Mouse (Mus musculus) C2C12 (cell line): ENCODE data around the gene Mrvi1. TPM values are rescaled to one million over a fixed set of nuclear protein-coding genes. Genes with fewer than 3 reads are reported as not detected.

Experiments used
- H3K27me3 ChIP-seq: one replicate; pipeline ENCODE4 v1.6.1; 2011; ENCODE audit not compliant: control insufficient read depth, insufficient read depth, insufficient read length
- H3K36me3 ChIP-seq: one replicate; pipeline ENCODE4 v1.6.1; 2011; ENCODE audit not compliant: control insufficient read depth, insufficient read depth
- H3K4me3 ChIP-seq: one replicate; pipeline ENCODE4 v1.5.1; 2011; ENCODE audit warnings: mild to moderate bottlenecking, control low read depth; ENCODE audit not compliant: poor library complexity, insufficient read depth, severe bottlenecking
- H3K79me2 ChIP-seq: one replicate; pipeline ENCODE4 v1.6.1; 2011; ENCODE audit not compliant: control insufficient read depth, insufficient read depth
- H3K79me3 ChIP-seq: one replicate; pipeline ENCODE4 v1.6.1; 2011; ENCODE audit warnings: low read depth, control low read depth
- H3ac ChIP-seq: one replicate; pipeline ENCODE3; 2011; ENCODE audit warnings: low read depth; ENCODE audit not compliant: control insufficient read depth, insufficient read length
- CEBPB ChIP-seq: IDR thresholded peaks from one replicate; pipeline ENCODE4 v1.6.1; 2011; ENCODE audit warnings: low read depth, mild to moderate bottlenecking, control low read depth, moderate library complexity
- CTCF ChIP-seq: IDR thresholded peaks from one replicate; pipeline ENCODE4 v1.5.1; 2011; ENCODE audit not compliant: control insufficient read depth, insufficient read depth, insufficient read length
- FOSL1 ChIP-seq: IDR thresholded peaks from one replicate; pipeline ENCODE4 v1.8.0; 2011; ENCODE audit warnings: mild to moderate bottlenecking, low read length; ENCODE audit not compliant: poor library complexity, insufficient read depth, severe bottlenecking
- MAX ChIP-seq: IDR thresholded peaks from one replicate; pipeline ENCODE4 v1.6.1; 2011; ENCODE audit warnings: mild to moderate bottlenecking, control low read depth
- MYOD1 ChIP-seq: IDR thresholded peaks from one replicate; pipeline ENCODE4 v1.6.1; 2011; ENCODE audit warnings: low read depth; ENCODE audit not compliant: control insufficient read depth, insufficient read length
- MYOG ChIP-seq: IDR thresholded peaks from one replicate; pipeline ENCODE4 v1.6.1; 2011; ENCODE audit not compliant: control insufficient read depth, insufficient read length; ENCODE audit errors: extremely low read depth
- USF1 ChIP-seq: IDR thresholded peaks from one replicate; pipeline ENCODE4 v1.6.1; 2011; ENCODE audit warnings: low read depth, mild to moderate bottlenecking, control low read depth, moderate library complexity
- polyA plus RNA-seq: library from polyadenylated mRNA; unstranded; fragments of >200 nt; fragmentation: generic; extraction: Trizol; gene quantifications from one replicate; pipeline ENCODE4 v1.2.1, GENCODE M21; 2012; ENCODE audit warnings: missing spikeins

Mrvi1 gene
- polyA plus RNA-seq, 1 experiment, result 0.05 TPM

DNA sequence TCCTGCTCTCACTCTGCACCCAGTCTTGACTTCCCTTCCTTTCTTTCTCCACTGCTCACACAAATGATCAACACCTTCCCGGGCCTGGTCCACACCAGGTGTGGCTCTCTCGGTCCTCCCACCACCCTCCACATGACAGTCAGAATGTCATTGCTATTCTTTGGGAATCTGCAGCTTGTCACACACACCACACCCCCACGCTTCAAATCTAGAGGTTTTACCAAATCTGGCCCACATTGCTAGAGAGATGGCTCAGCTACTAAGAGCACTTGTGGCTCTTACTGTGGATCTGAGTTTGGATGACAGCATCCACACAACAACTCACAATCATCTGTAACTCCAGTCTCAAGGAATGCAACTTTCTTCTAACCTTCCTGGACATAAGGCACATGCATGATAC is 34.7 kb upstream of the Mrvi1 start:
- TF ChIP-seq CTCF (no peak), FOSL1 (no peak), MYOD1 (no peak), MYOG (no peak), CEBPB (no peak), MAX (no peak), USF1 (no peak)
- peaks cover 3% of the 10 kb centered on the region for H3K27me3 ChIP-seq
- no peak overlapping the region for H3K4me3 ChIP-seq
- H3ac ChIP-seq, result no peak overlapping the region
- H3K36me3 ChIP-seq, result no peaks in the 10 kb centered on the region
- no peaks in the 10 kb centered on the region for H3K79me3 ChIP-seq
- H3K79me2 ChIP-seq, result no peaks in the 10 kb centered on the region

- peaks cover 3% of the 10 kb centered on the region for H3K27me3 ChIP-seq
- TF ChIP-seq CEBPB (no peak), MYOG (no peak), MAX (no peak), CTCF (no peak), MYOD1 (no peak), FOSL1 (no peak), USF1 (no peak)
- no peak overlapping the region for H3K4me3 ChIP-seq
- no peak overlapping the region for H3ac ChIP-seq
- H3K36me3 ChIP-seq, result no peaks in the 10 kb centered on the region
- H3K79me3 ChIP-seq, result no peaks in the 10 kb centered on the region
- H3K79me2 ChIP-seq, result no peaks in the 10 kb centered on the region
Observed at GRCm38 (mm10) chr7:111015731-111016130, 33.5 kb upstream of the Mrvi1 start.

DNA sequence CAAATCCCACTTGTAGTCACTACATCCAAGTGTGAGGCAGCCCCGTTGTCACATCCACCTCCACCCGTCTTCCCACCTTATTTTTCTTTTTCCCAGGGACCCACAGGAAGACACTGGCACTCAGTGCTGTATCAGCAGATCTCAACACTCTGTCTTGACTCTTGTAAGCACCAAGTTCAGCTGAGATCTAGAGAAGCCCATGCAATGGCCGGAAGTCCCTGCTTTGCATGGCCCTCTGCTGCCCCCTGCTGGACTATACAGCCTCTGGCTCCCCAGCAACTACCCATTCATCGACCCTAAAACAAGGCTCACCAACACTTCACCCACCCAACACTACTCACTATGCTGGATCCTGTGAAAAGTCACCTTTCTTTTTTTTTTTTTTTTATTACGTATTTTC is 32.6 kb upstream of the Mrvi1 start:
- TF ChIP-seq CTCF, result peak; percentile 80
- TF ChIP-seq FOSL1, result no peak
- Histone ChIP-seq H3K4me3 (no peak overlapping the region), H3K27me3 (peaks cover 3% of the 10 kb centered on the region), H3ac (no peak overlapping the region), H3K36me3 (no peaks in the 10 kb centered on the region), H3K79me2 (no peaks in the 10 kb centered on the region), H3K79me3 (no peaks in the 10 kb centered on the region)

DNA sequence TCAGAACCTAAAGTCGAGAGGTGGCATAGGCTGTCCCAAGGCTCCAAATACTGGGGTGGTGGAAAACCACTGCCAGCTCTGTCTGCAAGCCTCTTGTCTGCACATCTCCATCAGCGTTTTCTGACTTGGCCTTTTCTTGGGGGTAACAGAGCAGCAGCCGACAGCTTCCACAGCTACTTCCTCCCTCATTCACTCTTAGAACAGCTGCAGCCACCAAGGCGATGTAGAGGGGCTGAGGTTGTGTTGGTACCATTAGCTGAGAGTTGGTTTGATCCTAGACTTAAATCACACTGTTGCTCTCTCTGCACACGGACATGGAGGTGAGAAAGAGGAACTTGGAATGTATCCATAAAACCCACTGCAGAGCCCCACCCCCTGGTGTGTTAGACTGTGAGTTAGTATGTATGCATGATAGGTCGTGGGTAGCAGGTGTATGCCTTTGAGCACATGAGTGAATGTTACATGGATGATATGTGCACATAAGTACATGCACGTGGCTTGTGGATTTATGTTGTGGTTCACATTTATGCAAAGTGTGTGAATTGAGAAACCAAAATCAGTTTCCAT is 31.9 kb upstream of the Mrvi1 start:
- TF ChIP-seq USF1, result no peak
- no peak for TF ChIP-seq MYOG
- no peak for TF ChIP-seq FOSL1
- no peak for TF ChIP-seq CEBPB
- no peak for TF ChIP-seq MYOD1
- no peak for TF ChIP-seq MAX
- no peak for TF ChIP-seq CTCF
- peaks cover 3% of the 10 kb centered on the region for H3K27me3 ChIP-seq

DNA sequence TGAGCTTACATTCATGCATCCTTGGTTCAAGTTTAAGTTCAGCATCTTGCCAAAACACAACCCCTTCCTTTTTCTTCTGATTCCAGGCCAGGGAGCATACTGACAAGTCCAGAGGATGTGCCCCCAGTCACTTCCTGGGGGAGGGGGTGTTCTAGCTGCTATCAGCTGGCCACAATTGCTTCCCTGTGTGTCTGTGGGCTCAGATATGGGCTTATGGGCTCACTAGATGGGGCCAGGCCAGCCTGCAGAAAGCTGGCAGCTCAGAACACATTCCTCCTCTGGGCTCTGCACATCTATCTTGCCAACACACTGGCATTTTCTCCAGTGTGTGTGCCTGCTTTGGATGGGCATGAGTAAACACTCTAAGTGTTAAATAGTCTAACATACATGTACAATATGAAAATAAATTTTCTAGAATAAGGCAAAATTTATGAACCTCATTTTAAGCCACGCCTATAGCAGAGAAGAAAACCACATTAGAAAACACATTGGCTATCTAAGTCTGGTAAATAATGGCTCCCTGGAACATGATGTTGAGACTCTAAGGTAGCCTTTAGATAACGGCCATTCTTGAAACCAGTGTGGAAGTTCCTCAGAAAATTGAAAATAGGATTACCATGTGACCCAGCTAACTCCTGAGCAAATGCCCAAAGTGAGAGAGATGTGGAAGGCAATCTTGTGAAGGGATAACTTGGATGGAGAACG is 22.0 kb upstream of the Mrvi1 start:
- Histone ChIP-seq H3K79me3 (no peaks in the 10 kb centered on the region), H3K79me2 (no peaks in the 10 kb centered on the region), H3ac (no peak overlapping the region), H3K4me3 (no peak overlapping the region), H3K36me3 (no peaks in the 10 kb centered on the region), H3K27me3 (no peaks in the 10 kb centered on the region)
- no peak for TF ChIP-seq CEBPB
- no peak for TF ChIP-seq FOSL1
- TF ChIP-seq MAX, result no peak

More for the DNA sequence above, 31.9 kb upstream of the Mrvi1 start:
- Histone ChIP-seq H3K79me2 (no peaks in the 10 kb centered on the region), H3K4me3 (no peak overlapping the region), H3K79me3 (no peaks in the 10 kb centered on the region), H3K36me3 (no peaks in the 10 kb centered on the region), H3ac (no peak overlapping the region)

- Histone ChIP-seq H3K36me3 (no peaks in the 10 kb centered on the region), H3K79me2 (no peaks in the 10 kb centered on the region), H3K79me3 (no peaks in the 10 kb centered on the region), H3ac (no peak overlapping the region), H3K4me3 (no peak overlapping the region), H3K27me3 (no peaks in the 10 kb centered on the region)
- no peak for TF ChIP-seq MAX
Observed at GRCm38 (mm10) chr7:110998887-110999827, 16.9 kb upstream of the Mrvi1 start.
